Mouse (Mus musculus) liver, postnatal 0 days (tissue): ENCODE data around the gene Il13. TPM values are rescaled to one million over a fixed set of nuclear protein-coding genes. Genes with fewer than 3 reads are reported as not detected.
A peak's percentile ranks its signal among the peaks of the same experiment; 100 is the strongest.

ENCODE experiments used
- ATAC-seq: fragments of 200-750 bp; cut with Nextera tagmentation; 2 replicates; pipeline ENCODE4 v1.8.0; 2017; ENCODE audit warnings: mild to moderate bottlenecking, moderate library complexity
- DNase-seq: peaks from one replicate; pipeline ENCODE4 v3.0.0-alpha.2; 2016
- H3K27ac ChIP-seq: fragments of 300-500 bp; sonication (generic); 2 replicates; pipeline ENCODE4 v1.5.1; 2014; ENCODE audit warnings: antibody characterized with exemption, moderate library complexity, mild to moderate bottlenecking, low read depth
- H3K27me3 ChIP-seq: fragments of 300-500 bp; sonication (generic); 2 replicates; pipeline ENCODE4 v1.6.1; 2014; ENCODE audit warnings: low read length, control low read depth, mixed read lengths; ENCODE audit not compliant: insufficient read depth
- H3K36me3 ChIP-seq: fragments of 300-500 bp; sonication (generic); replicated peaks from 2 replicates; pipeline ENCODE4 v1.6.1; 2014; ENCODE audit warnings: mild to moderate bottlenecking, control low read depth, low read length, moderate library complexity, mixed read lengths; ENCODE audit not compliant: insufficient read depth
- H3K4me1 ChIP-seq: fragments of 300-500 bp; sonication (generic); 2 replicates; pipeline ENCODE4 v1.6.1; 2014; ENCODE audit warnings: antibody characterized with exemption, mild to moderate bottlenecking, control low read depth; ENCODE audit not compliant: insufficient read depth
- H3K4me2 ChIP-seq: fragments of 300-500 bp; sonication (generic); 2 replicates; pipeline ENCODE4 v1.6.1; 2014; ENCODE audit warnings: low read depth, mild to moderate bottlenecking, low read length, moderate library complexity, mixed read lengths
- H3K4me3 ChIP-seq: fragments of 300-500 bp; sonication (generic); 2 replicates; pipeline ENCODE4 v1.5.1; 2014; ENCODE audit warnings: low read depth, low read length
- H3K9ac ChIP-seq: fragments of 300-500 bp; sonication (generic); replicated peaks from 2 replicates; pipeline ENCODE4 v1.6.1; 2014; ENCODE audit warnings: mild to moderate bottlenecking, moderate library complexity
- H3K9me3 ChIP-seq: fragments of 300-500 bp; sonication (generic); 2 replicates; pipeline ENCODE4 v1.6.1; 2016; ENCODE audit warnings: mild to moderate bottlenecking, control low read depth, low read length, mixed read lengths
- CTCF ChIP-seq: sonication (generic); IDR thresholded peaks from 2 replicates; pipeline ENCODE4 v1.5.1; 2016; ENCODE audit warnings: antibody characterized with exemption, low read depth
- EP300 ChIP-seq: IDR thresholded peaks from 2 replicates; pipeline ENCODE4 v1.6.1; 2016; ENCODE audit warnings: antibody characterized with exemption, low read depth, mild to moderate bottlenecking
- WGBS: fragments of 180-500 bp; shearing (Covaris S2); extraction: QIAGEN DNeasy Blood & Tissue Kit; methylation state at CpG from one replicate; pipeline ENCODE4 v1.1.7; 2014; ENCODE audit not compliant: insufficient replicate concordance; 5-methylcytosine and 5-hydroxymethylcytosine counted together
- polyA plus RNA-seq: library from polyadenylated mRNA; unstranded; fragments of >200 nt; fragmentation: Nextera tagmentation; extraction: Ambion mirVana; gene quantifications from 2 replicates; pipeline ENCODE4 v1.2.1, GENCODE M21; 2015

Gene Il13
- polyA plus RNA-seq, 1 experiment from 2014 or later = not detected

DNA sequence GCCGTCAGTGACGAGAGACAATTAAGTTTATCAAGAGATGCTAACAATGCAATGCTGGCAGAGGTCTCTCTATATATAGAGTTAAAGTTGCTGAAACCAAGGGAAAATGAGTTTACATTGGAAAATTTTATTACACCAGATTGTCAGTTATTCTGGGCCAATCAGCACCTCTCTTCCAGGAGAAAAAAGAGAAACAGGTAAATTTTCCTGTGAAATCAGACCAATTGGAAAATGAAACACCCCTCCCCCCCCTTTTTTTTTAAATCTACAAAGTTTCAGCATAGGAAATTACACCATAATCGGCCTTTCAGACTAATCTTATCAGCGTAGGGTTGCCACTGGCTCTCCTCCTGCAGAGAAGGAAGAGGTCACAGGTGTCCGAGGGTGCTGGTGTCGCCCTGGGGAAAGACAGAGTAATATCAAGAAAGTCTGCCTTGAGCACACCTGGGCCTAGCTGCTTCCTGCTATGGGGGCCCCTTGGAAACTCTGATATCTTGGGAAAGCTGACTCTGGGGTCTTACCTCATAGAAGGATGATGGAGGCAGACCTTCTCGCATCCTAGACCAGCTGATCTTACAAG is 15.8 kb downstream of the Il13 start, which contains the start of gene Il4:
Gene Il4 (minus strand): TSS at position 51 of the 580 bp plus-strand sequence.
- Histone ChIP-seq H3K4me2 (no peak within 1 kb of the TSS), H3K9ac (no peak within 1 kb of the TSS)
- 51% methylated on average over 7 of the region's 7 CpGs for WGBS

DNA sequence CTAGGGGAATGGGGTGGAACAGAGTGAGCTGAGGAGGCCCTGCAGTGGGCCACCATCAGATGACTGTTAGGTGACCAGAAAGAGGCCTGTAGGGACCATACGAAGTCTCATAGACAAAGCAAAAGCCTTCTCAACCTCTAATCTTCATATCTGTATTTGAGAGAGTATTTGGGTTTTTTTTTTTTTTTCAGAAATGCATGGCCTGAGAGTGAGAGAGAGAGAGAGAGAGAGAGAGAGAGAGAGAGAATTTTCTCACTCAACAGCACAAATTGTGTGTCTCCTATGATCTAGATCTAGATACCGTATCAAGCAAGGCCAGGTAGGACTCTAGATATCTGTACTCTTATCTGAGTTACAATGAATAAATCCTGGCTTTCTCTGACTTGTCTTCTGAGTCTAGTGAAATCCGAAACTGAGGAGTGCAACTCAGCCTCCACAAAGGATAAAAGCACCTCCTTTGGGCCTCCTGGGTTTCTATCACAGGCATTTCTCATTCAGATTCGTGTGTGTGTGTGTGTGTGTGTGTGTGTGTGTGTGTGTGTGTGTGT is 16.9 kb downstream of the Il13 start:
- Histone ChIP-seq H3K27ac (no peak overlapping the region), H3K27me3 (no peaks in the 10 kb centered on the region), H3K4me2 (no peak overlapping the region), H3K4me3 (no peak overlapping the region), H3K9me3 (no peaks in the 10 kb centered on the region), H3K9ac (no peak overlapping the region), H3K4me1 (peaks cover 6% of the 10 kb centered on the region), H3K36me3 (no peaks in the 10 kb centered on the region)
- TF ChIP-seq CTCF (no peak), EP300 (no peak)
- DNase-seq = no peak
- no peak for ATAC-seq
- 53% methylated on average over 4 of the region's 4 CpGs for WGBS

More for the DNA sequence above, 15.8 kb downstream of the Il13 start, which contains the start of gene Il4:
- Histone ChIP-seq H3K27me3 (no peaks in the 10 kb centered on the region), H3K36me3 (no peaks in the 10 kb centered on the region), H3K27ac (no peak within 1 kb of the TSS), H3K4me1 (peaks cover 6% of the 10 kb centered on the region), H3K4me3 (no peak within 1 kb of the TSS), H3K9me3 (no peaks in the 10 kb centered on the region)
- ATAC-seq (no peak), DNase-seq (no peak)
- TF ChIP-seq CTCF = no peak
- no peak for TF ChIP-seq EP300

DNA sequence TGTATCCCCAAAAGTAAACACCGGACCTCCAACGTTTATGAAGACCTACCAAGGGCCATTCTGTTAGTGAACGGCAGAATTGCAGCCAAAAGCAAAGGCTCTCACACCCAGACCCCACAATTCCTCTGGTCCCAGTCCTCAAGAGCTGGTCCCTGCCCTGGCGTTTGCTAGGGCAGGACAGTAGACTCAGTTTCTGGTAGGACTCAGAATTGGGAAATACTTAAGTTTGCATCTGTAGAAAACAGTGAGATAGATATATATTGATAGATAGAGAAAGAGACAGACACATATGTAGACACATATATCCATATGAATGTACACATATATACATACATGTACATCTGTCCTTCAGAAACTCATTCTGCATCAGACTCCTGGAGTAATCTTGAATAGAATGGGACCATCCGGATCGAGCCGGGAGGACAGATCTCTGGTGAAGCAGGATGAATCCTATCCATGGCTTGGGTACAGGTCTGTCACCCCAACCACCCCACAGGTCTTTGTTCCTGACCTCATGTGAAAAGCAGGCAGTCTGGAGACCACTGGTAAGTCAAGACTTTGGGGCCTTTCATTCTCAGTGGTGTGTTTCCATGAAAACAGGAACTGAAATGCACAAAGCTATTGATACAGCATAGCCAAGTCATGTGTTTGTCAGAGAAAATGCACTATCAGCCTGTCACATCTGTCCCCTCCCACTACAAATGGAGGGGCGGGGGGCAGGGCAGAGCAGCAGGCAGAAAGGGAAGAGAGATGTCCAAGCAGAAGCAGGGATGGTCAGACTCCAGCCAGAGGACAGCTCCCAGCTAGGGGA is 17.5 kb downstream of the Il13 start:
- H3K27ac ChIP-seq = no peak overlapping the region
- no peaks in the 10 kb centered on the region for H3K36me3 ChIP-seq
- H3K4me2 ChIP-seq = 0 out of 2 replicates have a peak overlapping the region, but pooled peaks have one; percentile 9
- 60% methylated on average over 8 of the region's 8 CpGs for WGBS
- peak; percentile 42 for DNase-seq
- H3K9ac ChIP-seq = no peak overlapping the region
- no peak overlapping the region for H3K4me3 ChIP-seq
- peaks cover 6% of the 10 kb centered on the region for H3K4me1 ChIP-seq
- no peaks in the 10 kb centered on the region for H3K27me3 ChIP-seq
- peak; percentile 33; the same call in 1 of the 2 replicates for ATAC-seq
- H3K9me3 ChIP-seq = no peaks in the 10 kb centered on the region
- no peak for TF ChIP-seq EP300
- TF ChIP-seq CTCF = no peak

DNA sequence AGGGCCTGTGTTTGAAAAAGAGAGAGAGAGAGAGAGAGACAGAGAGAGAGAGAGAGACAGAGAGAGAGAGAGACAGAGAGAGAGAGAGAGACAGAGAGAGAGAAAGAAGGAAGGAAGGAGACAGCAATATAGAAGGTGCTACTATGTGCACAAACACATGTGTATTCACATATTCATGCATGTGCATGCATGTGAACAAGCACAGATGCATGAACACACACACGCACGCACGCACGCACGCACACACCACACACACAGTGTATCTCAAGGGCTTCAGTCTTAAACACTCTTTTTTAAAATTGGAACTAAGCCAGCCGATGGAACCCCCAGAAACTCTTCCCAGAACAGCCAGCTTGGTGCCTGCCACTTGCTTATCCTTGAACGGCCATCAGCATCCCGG is 18.9 kb downstream of the Il13 start:
- H3K9ac ChIP-seq = no peak overlapping the region
- peaks cover 6% of the 10 kb centered on the region for H3K4me1 ChIP-seq
- no peaks in the 10 kb centered on the region for H3K36me3 ChIP-seq
- ATAC-seq (no peak), DNase-seq (no peak)
- WGBS = 90% methylated on average over 8 of the region's 8 CpGs
- no peaks in the 10 kb centered on the region for H3K9me3 ChIP-seq
- H3K27me3 ChIP-seq = no peaks in the 10 kb centered on the region
- TF ChIP-seq CTCF = no peak
- no peak overlapping the region for H3K4me2 ChIP-seq
- H3K27ac ChIP-seq = no peak overlapping the region
- H3K4me3 ChIP-seq = no peak overlapping the region

DNA sequence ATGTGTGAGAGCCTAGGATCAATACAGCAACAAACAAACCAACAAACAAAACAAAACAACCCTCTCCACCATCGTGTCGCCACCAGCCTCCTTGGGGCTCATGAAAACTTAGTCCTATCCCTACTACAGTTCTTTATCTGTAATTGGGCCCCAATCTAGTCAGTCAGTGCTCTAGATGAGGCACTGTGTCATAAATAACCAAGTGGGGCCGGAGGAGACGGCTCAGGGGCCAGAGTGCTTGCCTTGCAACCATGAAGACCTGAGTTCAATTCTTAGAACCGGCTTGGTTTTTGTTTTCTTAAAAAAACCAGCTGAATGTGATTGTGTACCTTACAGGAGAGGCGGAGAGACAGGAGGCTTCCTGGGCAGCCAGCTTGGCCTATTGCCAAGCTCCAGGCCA is 19.3 kb downstream of the Il13 start:
- DNase-seq = no peak
- no peak overlapping the region for H3K27ac ChIP-seq
- no peak overlapping the region for H3K4me2 ChIP-seq
- no peaks in the 10 kb centered on the region for H3K9me3 ChIP-seq
- TF ChIP-seq EP300 (no peak), CTCF (no peak)
- 43% methylated on average over 6 of the region's 6 CpGs for WGBS
- H3K4me3 ChIP-seq = no peak overlapping the region
- no peak for ATAC-seq
- no peaks in the 10 kb centered on the region for H3K36me3 ChIP-seq
- no peak overlapping the region for H3K9ac ChIP-seq
- H3K27me3 ChIP-seq = no peaks in the 10 kb centered on the region
- peaks cover 6% of the 10 kb centered on the region for H3K4me1 ChIP-seq

DNA sequence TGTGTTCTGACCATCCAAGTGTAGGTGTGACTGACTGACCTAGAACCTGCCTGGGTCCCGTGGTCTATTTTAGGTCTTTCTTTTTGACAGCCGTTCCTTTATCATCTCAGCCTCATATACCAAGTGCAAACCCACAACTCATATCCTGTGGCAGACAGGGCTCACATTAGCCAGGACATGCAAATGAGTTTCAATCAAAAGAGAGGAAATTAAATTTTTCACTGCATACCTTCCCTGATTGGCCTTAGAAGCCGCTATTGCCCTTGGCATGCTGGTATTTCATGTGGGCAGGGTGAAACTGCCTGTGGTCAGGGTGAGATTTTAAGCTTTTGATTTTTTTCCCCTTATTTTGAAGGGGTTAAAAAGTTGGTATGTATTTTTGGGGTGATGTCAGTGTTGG is 24.8 kb downstream of the Il13 start:
- TF ChIP-seq CTCF (no peak), EP300 (no peak)
- no peaks in the 10 kb centered on the region for H3K9me3 ChIP-seq
- no peaks in the 10 kb centered on the region for H3K27me3 ChIP-seq
- H3K4me3 ChIP-seq = no peak overlapping the region
- no peaks in the 10 kb centered on the region for H3K4me1 ChIP-seq
- no peak overlapping the region for H3K4me2 ChIP-seq
- no peaks in the 10 kb centered on the region for H3K36me3 ChIP-seq
- WGBS = 48% methylated on average over 3 of the region's 3 CpGs
- ATAC-seq (no peak), DNase-seq (no peak)
- no peak overlapping the region for H3K9ac ChIP-seq
- no peak overlapping the region for H3K27ac ChIP-seq
